Mouse (Mus musculus) testis, postnatal 14 days (tissue): ENCODE results near the gene Pttg1ip.
A peak's percentile ranks its signal among the peaks of the same experiment; 100 is the strongest.

Experiments used
- DNase-seq: peaks from one replicate; pipeline ENCODE4 v3.0.0; 2021; ENCODE audit warnings: low spot score

The Pttg1ip gene

DNA sequence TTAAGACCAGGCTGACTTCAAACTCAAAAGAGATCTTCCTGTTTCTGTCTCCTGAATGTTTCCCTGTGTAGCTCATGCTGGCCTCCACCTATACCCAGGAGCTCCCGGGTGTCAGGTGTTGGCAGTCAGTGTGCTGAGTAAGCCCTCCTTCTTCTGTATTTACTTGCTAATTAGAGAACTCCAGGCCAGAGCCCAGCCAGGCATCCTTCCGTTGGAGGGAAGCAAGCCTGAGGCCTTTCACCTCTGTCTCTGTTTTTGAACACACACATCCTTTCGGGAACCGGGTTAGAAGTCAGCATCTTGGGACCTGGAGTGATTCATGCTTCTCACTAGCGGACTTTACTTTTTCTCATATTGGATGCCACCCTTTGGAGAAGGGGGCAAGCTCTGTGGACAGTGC is 25.9 kb downstream of the Pttg1ip start:
- DNase-seq: no peak

DNA sequence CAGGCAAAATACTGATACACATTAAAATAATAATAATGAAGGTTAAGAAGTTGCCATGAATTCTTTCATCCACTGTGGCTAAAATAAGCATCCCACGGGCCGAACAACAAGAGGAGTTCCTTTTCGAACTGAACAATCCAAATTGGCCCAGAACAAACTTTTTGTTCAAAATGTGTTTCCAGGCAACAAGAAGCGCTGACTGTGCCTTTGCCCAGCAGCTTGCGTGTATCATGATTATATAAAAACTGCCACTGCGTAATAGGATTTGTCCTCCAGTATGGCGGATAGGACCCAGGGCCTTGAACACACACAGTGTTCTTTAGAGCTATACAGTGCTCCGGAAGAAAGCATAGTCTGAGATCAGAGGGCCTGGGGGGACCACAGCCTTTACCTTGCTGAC is 27.1 kb downstream of the Pttg1ip start:
- no peak for DNase-seq

DNA sequence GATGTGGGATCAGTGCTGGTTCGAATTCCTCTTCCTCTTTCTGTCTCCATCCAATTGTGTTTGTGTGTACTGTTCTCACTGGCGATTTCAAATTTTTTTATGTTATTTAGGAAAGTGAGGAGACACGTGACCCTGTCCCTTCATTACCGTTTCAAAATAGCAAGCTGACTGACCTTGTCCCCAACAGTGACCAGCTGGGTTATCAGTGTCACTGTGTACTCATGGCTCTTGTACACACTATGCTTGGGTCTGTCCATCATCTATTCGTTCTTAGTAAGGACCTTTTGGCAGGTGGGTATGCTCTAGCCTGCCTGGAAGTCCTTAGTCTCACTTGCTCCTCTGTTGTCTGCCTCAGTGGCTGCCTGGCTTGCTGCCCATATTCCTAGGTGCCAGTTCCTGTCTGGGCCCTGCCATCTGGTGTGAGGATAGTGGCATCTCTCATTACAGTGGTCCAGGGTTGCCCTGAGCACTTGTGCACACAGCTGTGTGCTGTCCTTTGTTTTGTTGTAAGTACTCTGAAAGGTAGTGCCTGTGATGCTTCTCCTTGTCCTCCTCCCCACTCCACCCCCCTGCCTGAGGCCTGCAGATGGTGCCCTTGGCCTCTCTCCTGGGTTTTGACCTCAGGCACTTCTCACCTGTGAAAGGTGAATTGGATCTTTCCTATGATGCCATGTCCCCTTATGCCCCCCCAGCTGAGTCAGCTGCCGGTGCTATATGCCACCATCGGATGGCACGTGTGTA is 28.9 kb downstream of the Pttg1ip start:
- DNase-seq: no peak

DNA sequence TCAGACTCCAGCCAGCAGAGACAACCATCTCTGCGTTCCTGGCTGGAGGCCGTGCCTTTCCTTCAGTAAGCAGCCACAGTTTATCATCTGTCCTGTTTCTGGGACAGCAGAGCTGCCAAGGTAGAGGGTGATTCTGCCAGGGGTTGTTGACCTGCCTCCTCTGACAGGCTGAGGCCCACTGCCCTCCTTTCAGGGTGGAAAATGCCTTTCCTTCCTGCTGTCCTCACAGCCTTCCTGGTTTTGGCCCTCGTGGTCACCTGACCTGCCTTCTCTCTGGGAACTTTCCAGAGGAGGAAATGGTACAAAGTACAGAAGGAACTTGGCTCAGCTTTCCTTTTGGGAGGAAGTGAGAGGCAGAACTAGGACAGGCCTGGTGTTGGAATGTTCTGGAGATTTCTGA is 31.9 kb downstream of the Pttg1ip start:
- peak; percentile 37 for DNase-seq

DNA sequence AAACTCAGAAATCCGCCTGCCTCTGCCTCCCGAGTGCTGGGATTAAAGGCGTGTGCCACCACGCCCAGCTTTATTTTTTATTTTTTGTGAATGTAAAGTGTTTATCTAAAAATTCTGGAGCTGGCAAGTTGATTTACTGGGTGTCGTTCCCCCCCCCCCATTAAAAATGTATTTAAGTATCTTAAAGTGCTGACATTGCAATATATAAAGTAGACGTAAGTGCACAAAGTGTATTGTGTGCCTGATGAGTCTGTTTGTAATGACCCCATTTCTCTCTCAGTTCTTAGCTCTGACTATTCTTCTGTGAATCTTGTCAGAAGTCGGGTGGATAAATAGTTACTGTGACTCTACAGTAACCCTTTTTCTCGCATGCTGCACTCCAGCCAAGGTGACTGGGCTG is 34.1 kb downstream of the Pttg1ip start:
- DNase-seq: no peak

DNA sequence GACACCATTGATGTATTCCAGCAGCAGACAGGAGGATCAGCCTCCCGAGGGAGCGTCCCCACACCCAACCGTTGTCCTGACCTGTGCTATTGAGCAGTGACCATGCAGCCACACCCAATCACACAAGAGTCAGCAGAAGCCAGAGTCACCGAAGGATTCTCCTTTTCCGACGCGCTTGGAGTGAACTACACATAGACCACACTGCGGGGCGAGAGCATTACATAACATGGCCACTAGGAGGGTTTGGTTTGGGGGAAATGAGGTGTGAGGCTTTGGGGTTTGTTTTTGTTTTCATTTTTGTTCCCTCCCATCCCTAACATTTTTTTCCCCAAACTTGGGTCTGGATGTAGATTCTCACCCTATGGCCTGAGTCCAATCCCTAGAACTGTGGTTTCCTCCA is 34.6 kb downstream of the Pttg1ip start:
- DNase-seq: no peak

DNA sequence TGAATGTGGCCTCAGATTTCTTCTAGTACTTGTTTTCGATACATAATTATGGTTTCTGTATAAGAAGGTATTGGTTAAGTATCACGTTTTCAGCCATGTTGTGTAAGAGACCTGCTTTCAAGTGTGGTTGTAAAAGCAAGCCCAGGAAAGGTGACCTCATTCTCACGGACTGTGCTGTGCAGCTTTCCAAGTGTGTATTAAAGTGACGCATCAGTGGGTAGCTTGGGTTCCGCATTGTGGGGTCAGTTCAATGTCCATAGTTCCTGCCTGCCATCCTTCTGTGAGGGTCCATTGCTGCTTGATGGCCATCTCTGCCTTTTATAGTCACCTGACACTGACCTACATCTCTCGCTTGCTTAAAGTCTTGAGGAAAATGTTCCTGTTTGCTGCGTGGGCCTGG is 35.4 kb downstream of the Pttg1ip start:
- DNase-seq: no peak

DNA sequence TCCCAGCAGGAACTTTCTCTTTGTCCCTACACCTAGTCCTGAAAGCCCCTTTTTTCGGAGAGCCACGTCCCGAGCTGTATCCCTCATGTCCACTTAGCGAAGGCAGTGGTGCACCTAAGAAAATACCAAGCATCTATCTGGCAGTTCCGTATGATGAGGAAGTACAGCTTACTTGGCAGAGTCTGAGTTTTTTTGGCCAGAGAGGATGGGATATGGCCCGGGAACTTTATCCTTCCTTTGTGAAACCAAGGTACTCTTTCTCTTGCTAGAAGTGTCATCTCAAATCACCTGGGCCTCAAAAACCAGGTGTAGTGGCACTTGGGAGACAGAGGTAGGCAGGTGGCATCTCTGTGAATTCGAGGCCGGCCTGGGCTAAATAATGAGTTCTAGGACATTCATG is 40.0 kb downstream of the Pttg1ip start:
- DNase-seq: no peak

DNA sequence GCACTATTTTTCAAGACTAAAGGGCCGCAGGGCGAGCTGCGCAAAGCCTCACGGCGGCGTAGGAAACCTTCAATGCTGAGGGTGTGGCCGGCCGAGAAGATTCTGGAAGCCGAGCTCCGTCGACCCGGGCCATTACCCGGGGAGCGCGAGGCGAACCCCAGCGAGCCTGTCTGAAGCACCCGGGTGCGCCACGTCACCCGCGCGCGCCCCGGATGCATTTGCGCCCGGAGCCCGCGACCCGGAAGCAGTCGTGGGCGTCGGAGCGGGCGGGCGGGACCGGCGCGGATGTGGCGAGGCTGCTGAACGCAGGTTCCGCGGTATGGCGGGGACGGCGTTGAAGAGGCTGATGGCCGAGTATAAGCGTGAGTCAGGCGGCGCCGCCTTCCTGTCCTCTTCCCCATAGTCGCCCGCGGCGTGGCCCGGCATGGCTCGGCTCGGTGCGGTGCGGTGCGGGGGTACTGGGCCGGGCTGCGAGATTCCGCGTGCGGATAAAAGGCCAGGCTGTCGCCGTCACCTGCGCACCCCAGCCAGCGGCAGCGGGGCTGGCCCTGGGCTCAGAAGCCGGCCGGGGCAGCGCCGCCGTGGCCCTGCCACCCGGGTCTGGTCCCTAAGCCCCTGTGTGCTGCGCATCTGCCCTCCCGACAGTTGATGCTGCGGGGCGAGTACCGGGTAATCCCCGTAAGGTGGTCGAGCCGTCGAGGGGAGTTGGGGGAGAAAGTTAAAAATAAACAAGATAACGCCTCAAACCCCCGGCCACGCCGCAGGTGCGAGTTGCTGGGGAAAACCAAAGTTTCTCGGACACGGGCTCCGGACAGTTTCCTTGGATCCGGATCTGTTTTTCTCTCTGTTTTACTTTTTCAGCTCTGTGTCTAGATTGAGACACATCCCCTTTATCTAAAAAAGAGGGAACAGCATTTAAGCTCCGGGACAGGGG is 40.8 kb downstream of the Pttg1ip start, which contains the start of gene Ube2g2:
TSS of gene Ube2g2 (plus strand) at position 221 of the 934 bp plus-strand sequence.
- peak; percentile 91 for DNase-seq

DNA sequence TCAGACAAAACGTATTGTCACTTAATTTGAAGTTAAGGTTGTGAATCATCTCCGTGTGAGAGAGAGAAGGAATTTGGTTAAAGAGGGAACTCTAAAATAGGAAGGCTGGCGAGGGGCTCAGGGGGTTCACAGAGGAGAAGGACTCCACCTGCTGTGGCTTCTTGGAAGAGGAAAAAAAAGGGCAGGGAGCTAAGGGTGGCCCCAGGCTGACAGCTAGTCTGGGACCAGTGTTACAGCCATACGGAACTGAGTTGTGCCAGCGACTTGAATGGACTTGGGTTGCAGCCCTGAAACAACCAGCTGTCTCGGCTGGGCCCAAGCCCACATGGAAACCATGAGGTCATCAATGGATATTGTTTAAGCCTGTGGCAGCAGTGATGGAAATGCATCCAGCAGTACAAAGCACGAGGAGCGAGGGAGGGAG is 41.6 kb downstream of the Pttg1ip start:
- DNase-seq: no peak

DNA sequence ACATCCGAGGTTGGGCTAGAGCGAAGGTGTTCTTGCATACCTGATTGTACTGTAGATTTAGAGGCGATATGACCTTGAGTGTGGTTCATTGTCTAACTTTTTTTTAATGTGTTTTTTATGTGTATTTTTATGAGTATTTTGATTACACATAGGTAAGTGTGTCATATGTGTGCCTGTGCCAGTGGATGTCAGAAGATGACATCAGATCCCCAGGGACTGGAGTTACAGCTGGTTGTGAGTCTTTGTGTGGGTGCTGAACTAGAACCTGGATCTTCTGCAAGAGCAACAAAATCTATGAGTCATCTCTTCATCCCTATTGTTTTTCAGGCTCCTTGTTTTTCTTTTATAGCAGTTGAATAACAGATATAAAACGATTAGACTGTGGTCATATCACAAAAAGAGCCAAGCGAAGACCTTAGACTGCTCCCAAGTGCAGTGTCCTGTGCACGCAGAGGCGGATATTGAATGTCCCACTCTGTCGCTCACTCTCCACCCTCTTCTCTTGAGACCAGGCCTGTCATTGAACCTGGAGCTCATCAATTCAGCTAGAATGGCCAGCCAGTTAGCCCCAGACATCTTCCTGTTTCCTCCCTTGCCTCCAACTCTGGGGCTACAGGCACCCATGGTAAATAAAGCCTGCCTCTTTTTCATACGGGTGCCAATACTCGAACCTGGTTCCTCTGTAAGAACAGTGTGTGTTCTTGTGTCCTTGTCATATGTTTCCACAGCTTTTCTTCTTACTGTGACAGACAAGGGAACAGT is 42.3 kb downstream of the Pttg1ip start:
- DNase-seq: no peak

DNA sequence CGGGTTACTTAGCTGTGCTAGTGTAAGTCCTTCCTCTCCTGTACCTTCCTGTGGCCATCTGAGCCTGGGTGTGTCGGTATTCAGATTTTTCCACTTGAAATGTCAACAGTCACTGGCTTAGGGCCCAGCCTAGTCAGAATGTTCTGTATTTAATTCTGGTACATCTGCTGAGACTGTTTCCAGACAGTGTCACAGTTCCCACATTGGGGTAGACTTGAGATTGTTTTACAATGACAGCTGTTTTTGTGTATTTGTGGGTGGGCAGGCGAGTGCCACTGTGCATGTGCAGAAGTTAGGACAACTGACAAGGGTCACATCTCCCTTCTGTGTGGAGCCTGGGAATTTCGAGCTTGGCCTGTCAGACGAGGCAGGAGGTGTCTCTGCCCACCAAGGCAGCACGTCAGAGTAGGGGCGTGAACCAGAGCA is 43.1 kb downstream of the Pttg1ip start:
- DNase-seq: no peak

DNA sequence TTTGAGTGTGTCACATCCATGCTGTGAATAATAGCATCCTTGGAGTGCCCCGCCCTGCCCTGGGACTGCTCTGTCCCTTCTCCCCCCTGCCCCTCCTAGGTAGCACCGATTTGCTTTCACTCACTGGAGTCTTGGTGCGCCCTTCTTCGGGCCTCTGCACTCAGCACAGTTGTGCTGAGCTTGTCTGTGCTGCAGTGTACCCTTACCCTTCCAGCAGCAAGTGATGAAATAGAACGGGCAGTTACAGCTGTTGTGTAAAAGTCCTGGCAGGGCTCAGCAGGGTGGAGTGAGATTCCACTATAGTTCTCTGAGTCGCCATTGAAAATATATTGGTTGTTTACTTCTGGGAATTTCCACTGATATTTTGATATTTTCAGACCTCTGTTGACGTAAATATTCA is 44.5 kb downstream of the Pttg1ip start:
- DNase-seq: no peak

DNA sequence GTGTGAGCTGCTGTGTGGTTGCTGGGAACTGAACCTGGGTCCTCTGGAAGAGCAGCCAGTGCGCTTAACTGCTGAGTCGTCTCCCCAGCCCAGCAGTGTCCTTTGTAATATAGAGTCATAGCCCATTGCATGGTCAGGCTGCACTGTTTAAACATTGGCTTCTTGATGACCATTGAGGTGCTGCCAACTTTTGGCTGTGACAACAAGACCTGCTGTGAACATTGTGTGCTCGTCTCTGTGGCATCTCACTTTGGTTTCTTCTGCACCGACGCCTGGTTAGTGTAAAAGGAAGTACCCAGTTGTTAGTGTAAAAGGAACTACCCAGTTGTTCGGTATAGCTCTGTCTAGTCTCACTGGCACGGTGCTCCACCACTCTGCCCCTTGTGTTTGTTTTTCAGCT is 45.1 kb downstream of the Pttg1ip start:
- no peak for DNase-seq

DNA sequence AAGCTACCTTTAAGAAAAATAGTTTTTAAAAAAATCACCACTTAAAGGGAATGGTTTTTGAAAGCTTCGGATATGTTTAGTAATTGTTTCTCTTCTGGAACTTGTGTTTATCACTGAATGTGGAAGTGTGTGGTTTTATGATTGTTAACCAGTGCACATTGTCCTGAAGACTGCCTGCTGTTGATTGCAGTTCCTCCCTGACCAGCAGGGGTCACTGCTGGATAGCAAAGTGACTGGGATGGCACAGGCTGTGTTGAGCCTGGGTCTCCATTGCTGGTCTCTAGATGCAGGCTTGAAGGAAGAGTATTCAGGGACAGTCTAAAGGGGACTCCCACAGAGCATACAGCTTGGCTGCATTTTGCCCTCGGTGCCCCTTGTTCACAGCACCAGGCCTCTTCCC is 46.0 kb downstream of the Pttg1ip start:
- DNase-seq: no peak

DNA sequence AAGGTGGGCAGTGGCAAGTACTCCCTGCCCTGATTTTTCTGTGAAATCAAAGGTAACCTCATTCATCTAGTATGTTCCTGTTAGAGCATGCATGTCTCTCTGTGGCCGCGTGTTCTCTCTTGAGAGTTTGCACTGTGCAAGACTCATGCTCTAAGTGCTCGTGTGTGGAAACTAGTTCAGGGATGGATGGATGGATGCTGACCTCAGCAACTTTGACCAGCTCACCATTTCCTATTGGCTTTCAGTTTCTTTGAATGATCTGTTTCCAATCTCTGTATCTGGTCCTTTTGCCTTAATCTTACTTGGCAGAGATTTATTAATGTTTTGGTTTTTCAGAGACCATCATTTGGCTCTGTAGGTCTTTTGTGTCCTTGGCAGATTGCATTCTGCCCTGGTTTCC is 47.6 kb downstream of the Pttg1ip start:
- no peak for DNase-seq

DNA sequence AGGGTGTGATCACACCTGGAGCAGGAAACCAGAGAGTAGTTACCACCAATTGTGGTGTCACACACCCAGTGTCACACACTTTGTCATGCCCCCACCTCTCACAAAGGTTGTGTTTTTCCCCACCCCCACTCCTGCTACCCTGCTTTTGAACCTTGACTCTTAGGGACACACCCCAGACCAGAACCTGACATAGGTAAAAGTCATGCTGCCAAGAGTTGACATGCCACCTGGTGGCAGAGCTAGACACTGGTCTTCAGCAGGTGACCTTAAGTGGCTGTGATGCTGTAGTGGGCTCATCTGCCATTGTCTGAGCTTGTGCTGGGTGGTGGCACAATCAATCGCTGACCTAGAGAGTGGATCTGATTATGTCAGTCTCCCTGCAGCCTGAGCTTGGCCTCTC is 48.5 kb downstream of the Pttg1ip start:
- DNase-seq: no peak

DNA sequence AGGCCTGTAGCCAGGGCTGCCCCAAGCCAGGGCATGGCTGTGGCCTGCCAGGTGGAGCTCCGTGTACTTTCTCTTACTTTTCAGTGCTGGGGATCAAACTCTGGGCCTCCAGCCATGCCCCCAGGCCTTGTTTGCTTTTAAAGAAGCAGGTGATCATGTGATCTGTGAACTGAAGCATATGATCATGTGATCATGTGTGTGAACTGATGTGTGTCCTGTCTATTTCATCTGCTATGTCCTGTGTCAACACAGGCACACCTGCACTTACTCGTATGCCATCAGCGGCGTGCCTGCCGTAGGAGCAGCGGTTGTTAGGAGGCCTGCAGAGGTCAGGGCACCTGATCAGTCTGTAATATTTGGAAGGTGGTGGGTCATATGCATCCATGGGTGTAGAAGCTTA is 52.5 kb downstream of the Pttg1ip start:
- no peak for DNase-seq

DNA sequence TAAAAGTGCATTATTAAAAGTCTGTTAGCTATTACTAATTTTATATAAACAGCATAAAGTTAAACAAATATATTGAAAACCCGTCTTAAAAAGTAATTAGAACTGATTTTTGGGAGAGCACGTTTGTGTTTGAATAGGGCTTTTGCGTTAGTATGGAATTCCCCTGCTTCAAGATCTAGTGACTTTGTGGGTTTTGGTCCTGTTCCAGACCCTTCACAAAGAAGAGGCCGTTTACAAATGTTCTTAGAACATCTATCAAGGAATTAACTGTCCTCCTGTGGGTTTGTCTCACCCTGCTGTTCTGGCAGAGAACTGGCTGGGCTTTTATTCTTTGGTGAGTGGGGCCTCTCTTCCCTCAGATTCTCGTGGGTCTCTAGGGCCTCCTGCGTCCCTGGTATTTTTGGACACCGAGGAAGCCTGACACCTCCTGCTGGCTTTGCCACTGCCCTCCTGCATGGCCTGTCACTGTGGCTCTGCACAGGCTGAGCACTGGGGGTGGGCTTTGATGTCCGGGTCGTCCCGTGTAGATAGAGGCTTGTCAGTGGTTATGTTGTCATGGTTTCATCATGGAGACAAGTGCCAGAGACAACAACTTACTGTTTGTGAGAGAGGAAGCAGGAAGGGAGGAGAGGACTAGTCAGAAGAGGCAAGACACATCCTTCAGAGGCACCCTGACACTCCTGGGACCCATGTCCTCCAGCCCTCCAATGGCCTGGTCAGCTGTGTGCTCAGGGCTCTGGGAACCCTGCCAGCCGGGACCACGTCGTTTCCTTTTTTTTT is 53.1 kb downstream of the Pttg1ip start:
- DNase-seq: no peak

DNA sequence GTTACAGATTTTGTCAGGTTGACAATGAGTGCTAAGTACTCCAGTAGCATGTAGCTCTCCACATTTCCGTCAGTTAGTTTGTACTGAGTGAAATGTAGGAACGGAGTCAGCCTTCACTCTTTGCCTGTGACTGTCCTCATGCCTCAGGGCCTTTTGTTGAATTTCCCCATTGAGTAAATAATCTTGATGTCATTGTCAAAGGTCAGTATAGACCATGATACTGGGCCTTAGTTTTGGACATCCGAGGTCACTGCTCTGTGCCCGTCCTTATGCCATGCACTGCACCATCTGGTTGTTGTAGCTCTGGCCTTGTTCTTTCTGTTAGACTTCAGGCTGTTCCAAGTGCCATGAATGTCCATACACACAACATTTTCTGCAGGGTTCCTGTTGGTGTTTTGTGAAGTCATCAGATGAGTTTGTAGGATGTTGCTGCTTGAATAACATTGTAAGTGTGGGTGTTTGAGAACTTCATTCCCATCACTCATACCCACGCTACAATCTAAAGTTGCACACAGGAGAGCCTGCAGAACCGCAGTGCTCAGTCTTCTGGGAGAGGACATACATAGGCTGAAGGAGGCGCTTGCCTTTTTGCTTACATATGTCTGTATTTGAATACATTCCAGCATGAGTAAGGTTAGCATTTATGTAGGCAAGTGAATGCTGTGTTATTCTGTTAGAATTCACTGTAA is 54.9 kb downstream of the Pttg1ip start:
- DNase-seq: no peak

DNA sequence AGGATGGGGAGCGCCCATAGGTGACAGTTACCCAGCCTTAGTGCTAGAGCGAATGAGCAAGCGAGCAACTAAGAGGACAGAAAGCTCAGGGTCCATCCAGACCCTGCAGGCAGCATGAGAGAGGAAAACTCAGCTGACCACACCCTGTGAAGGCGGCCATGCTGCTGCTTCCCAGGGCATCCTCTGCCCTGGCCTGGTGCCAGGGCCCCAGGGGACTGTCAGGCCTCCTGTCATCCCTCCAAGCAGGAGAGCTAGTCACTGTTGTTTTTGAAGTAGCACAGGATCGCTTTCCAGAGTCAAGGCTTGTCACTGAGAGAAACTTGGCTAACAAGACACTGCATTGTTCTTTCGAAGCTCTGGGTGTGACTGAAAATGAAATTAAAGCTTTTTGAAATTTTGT is 57.4 kb downstream of the Pttg1ip start:
- no peak for DNase-seq
